Mouse (Mus musculus) MEL (cell line): ENCODE measurements around the gene Ddx55.

Experiments
- CHD1 ChIP-seq: IDR thresholded peaks from 2 replicates; pipeline ENCODE4 v1.6.1; 2012; ENCODE audit warnings: low read depth, mild to moderate bottlenecking, inconsistent platforms, low read length, improper control_type of control experiment
- CTCF ChIP-seq, 3 experiments: IDR thresholded peaks in 2 of 3; conservative IDR thresholded peaks in 1 of 3; 2 replicates each; pipeline ENCODE4 v1.5.1; 2011 to 2012; ENCODE audit warnings: low read length in 3 of 3, low read depth in 2 of 3, mild to moderate bottlenecking in 2 of 3, improper control_type of control experiment in 1 of 3, inconsistent platforms in 1 of 3, mixed read lengths in 1 of 3, moderate library complexity in 1 of 3; ENCODE audit not compliant: control insufficient read depth in 1 of 3, insufficient read depth in 1 of 3, poor library complexity in 1 of 3, severe bottlenecking in 1 of 3
- GABPA ChIP-seq: IDR thresholded peaks from 2 replicates; pipeline ENCODE4 v1.6.1; 2012; ENCODE audit warnings: low read depth, mild to moderate bottlenecking, inconsistent platforms, low read length, improper control_type of control experiment, moderate library complexity
- POLR2A ChIP-seq, 2 experiments: IDR thresholded peaks; 2 replicates each; pipeline ENCODE4 v1.6.1; 2011 to 2012; ENCODE audit warnings: low read length in 2 of 2, mild to moderate bottlenecking in 2 of 2, control low read depth in 1 of 2, improper control_type of control experiment in 1 of 2, low read depth in 1 of 2, moderate library complexity in 1 of 2; ENCODE audit not compliant: control insufficient read depth in 1 of 2, insufficient read depth in 1 of 2, poor library complexity in 1 of 2

DNA sequence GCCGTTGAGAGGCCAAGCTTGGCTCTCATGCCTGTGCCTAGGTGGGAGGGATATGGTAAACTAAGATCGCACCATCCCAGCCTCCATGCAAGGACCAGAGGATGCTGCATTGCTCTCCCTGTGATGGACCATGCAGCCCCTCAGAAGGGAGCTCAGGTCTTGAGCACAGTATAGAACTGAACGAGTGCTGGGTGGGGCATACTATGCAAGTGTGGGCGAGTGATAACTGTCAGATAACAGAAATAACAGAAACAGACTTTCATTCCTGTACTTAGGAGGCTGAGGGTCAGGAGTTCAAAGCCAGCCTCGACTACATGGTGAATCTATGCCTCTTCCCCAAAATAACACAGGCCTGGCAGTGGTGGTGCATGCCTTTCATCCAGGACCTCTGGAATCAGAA lies 17.6 kb upstream of the Ddx55 start:
- TF ChIP-seq CHD1 (no peak), CTCF (IDR thresholded peaks at IDR 0.05 in 2 of 3, conservative IDR thresholded peaks at IDR 0.05 in 1 of 3; ENCODE audit: control insufficient read depth in 1 of 3, insufficient read depth in 1 of 3, low read depth in 2 of 3, low read length in 3 of 3, poor library complexity in 1 of 3, severe bottlenecking in 1 of 3) (no peak), POLR2A (IDR thresholded peaks at IDR 0.05; ENCODE audit: control insufficient read depth in 1 of 2, insufficient read depth in 1 of 2, low read depth in 1 of 2, low read length in 2 of 2, poor library complexity in 1 of 2) (no peak), GABPA (no peak)
